Mouse (Mus musculus): ENCODE measurements around the gene Cep350. TPM values are rescaled to one million over a fixed set of nuclear protein-coding genes. Genes with fewer than 3 reads are reported as not detected.

Cep350 gene
- polyA plus RNA-seq, 1 experiment = 32.4 TPM

GRCm38 (mm10) chr1:155797425-155797824, 175.6 kb downstream of the Cep350 start:
- H3K4me3 ChIP-seq (ENCODE audit: insufficient read depth, low read length) = no peak overlapping the region
- no peak overlapping the region for H3K27ac ChIP-seq (ENCODE audit: insufficient read depth, low read length)
- no peaks in the 10 kb centered on the region for H3K4me1 ChIP-seq (ENCODE audit: control insufficient read depth, insufficient read depth, low read length)

GRCm38 (mm10) chr1:155796757-155797405, 176.2 kb downstream of the Cep350 start:
- TF ChIP-seq CTCF (IDR thresholded peaks at IDR 0.05; ENCODE audit: borderline replicate concordance, insufficient read depth, low read length) = no peak
- TF ChIP-seq POLR2A (IDR thresholded peaks at IDR 0.05; ENCODE audit: low read depth, low read length) = no peak
- H3K4me3 ChIP-seq (ENCODE audit: insufficient read depth, low read length) = no peak overlapping the region
- H3K4me1 ChIP-seq (ENCODE audit: control insufficient read depth, insufficient read depth, low read length) = no peaks in the 10 kb centered on the region
- H3K27ac ChIP-seq (ENCODE audit: insufficient read depth, low read length) = no peak overlapping the region

More at GRCm38 (mm10) chr1:155797425-155797824, 175.6 kb downstream of the Cep350 start:
- TF ChIP-seq POLR2A (IDR thresholded peaks at IDR 0.05; ENCODE audit: low read depth, low read length) (no peak), CTCF (IDR thresholded peaks at IDR 0.05; ENCODE audit: borderline replicate concordance, insufficient read depth, low read length) (no peak)

DNA sequence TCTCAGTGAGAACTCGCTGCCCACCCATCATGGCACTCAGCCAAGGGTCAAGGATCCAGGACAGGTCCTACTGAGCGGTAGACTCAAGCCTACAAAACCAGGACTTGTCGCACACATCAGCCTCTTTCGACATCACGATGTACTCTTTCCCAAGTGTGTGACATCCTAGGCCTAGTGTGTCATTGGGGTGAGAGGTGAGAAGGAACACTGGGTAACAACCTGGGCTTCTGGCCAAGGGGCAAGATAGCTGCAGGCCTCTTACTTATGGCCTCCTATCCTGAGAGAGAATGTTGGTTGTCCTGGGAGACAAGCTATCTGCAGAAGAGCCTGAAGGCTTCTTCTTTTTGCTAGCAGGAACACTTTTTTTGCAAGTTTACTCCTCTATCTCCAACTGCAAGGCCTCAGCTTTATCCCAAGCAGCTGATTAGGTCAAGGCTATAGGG, 177.2 kb downstream of the Cep350 start:
- Histone ChIP-seq H3K27ac (ENCODE audit: insufficient read depth, low read length) (no peak overlapping the region), H3K4me1 (ENCODE audit: control insufficient read depth, insufficient read depth, low read length) (no peaks in the 10 kb centered on the region), H3K4me3 (ENCODE audit: insufficient read depth, low read length) (no peak overlapping the region)
- TF ChIP-seq POLR2A (IDR thresholded peaks at IDR 0.05; ENCODE audit: low read depth, low read length) (no peak), CTCF (IDR thresholded peaks at IDR 0.05; ENCODE audit: borderline replicate concordance, insufficient read depth, low read length) (no peak)

Other genes with a start within 250 kb of the Cep350 start
- not detected in 2 replicates for gene Lhx4, start 221.6 kb downstream of the Cep350 start, polyA plus RNA-seq (2011; ENCODE audit: insufficient read length, low read depth, missing spikeins)
- 208 and 309 TPM in 2 replicates for gene Qsox1, start 160.4 kb downstream of the Cep350 start, polyA plus RNA-seq (2011; ENCODE audit: insufficient read length, low read depth, missing spikeins)
- gene Tor1aip2, start 62.1 kb upstream of the Cep350 start, polyA plus RNA-seq (2011; ENCODE audit: insufficient read length, low read depth, missing spikeins) = 161 and 181 TPM in 2 replicates
- gene Tor1aip1, start 63.2 kb upstream of the Cep350 start, polyA plus RNA-seq (2011; ENCODE audit: insufficient read length, low read depth, missing spikeins) = 71.4 and 77.9 TPM in 2 replicates
- gene Fam163a, start 231.8 kb upstream of the Cep350 start, polyA plus RNA-seq (2011; ENCODE audit: insufficient read length, low read depth, missing spikeins) = not detected in 2 replicates

Measured in embryonic fibroblast, embryonic 13.5 days (primary cell).